Mouse (Mus musculus) forebrain, embryonic 12.5 days (tissue): Measurements from ENCODE around the gene Klk10. TPM values are rescaled to one million over a fixed set of nuclear protein-coding genes. Genes with fewer than 3 reads are reported as not detected.
A peak's percentile ranks its signal among the peaks of the same experiment; 100 is the strongest.

Experiments
- ATAC-seq: fragments of 200-750 bp; cut with Nextera tagmentation; 2 replicates; pipeline ENCODE4 v1.8.0; 2017; ENCODE audit warnings: moderate TSS enrichment; ENCODE audit not compliant: low FRiP score
- H3K27ac ChIP-seq: fragments of 300-500 bp; sonication (generic); 2 replicates; pipeline ENCODE4 v1.5.1; 2016; ENCODE audit warnings: mild to moderate bottlenecking
- H3K27me3 ChIP-seq: fragments of 300-500 bp; sonication (generic); 2 replicates; pipeline ENCODE4 v1.6.1; 2016; ENCODE audit warnings: mild to moderate bottlenecking
- H3K36me3 ChIP-seq: fragments of 300-500 bp; sonication (generic); replicated peaks from 2 replicates; pipeline ENCODE4 v1.6.1; 2016; ENCODE audit warnings: mild to moderate bottlenecking
- H3K4me1 ChIP-seq: fragments of 300-500 bp; sonication (generic); 2 replicates; pipeline ENCODE4 v1.6.1; 2016
- H3K4me2 ChIP-seq: fragments of 300-500 bp; sonication (generic); 2 replicates; pipeline ENCODE4 v1.6.1; 2016; ENCODE audit warnings: mild to moderate bottlenecking, moderate library complexity
- H3K4me3 ChIP-seq: fragments of 300-500 bp; sonication (generic); replicated peaks from 2 replicates; pipeline ENCODE4 v1.5.1; 2016; ENCODE audit warnings: mild to moderate bottlenecking
- H3K9ac ChIP-seq: fragments of 300-500 bp; sonication (generic); 2 replicates; pipeline ENCODE4 v1.6.1; 2016; ENCODE audit warnings: mild to moderate bottlenecking
- H3K9me3 ChIP-seq: fragments of 300-500 bp; sonication (generic); 2 replicates; pipeline ENCODE4 v1.6.1; 2016
- WGBS: fragments of 180-500 bp; shearing (Covaris S2); methylation state at CpG from one replicate; pipeline ENCODE4 v1.1.7; 2016; 5-methylcytosine and 5-hydroxymethylcytosine counted together
- polyA plus RNA-seq: library from polyadenylated mRNA; unstranded; fragments of >200 nt; fragmentation: Nextera tagmentation; extraction: Ambion mirVana; gene quantifications from 2 replicates; pipeline ENCODE4 v1.2.1, GENCODE M21; 2016

Klk10 gene
- polyA plus RNA-seq, 1 experiment from 2014 or later = not detected

DNA sequence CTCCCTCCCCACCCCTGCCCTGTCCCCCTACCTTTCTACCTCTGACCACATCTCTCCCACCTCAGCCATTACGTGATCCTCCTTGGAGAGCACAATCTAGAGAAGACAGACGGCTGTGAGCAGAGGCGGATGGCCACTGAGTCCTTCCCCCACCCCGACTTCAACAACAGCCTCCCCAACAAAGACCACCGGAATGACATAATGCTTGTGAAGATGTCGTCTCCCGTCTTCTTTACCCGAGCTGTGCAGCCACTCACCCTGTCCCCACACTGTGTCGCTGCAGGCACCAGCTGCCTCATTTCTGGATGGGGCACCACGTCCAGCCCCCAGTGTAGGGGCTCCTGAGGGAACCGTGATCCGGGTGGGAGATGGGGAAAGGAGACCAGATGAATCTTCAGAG is 3.4 kb upstream of the Klk10 start:
- H3K4me1 ChIP-seq = peaks cover 10% of the 10 kb centered on the region; the same call in 1 of the 2 replicates
- H3K27ac ChIP-seq = no peak overlapping the region
- H3K9me3 ChIP-seq = no peaks in the 10 kb centered on the region
- H3K4me3 ChIP-seq = no peak overlapping the region
- H3K9ac ChIP-seq = no peak overlapping the region
- WGBS = 80% methylated on average over 12 of the region's 12 CpGs
- no peaks in the 10 kb centered on the region for H3K36me3 ChIP-seq
- H3K4me2 ChIP-seq = no peak overlapping the region
- no peak for ATAC-seq
- no peaks in the 10 kb centered on the region for H3K27me3 ChIP-seq

DNA sequence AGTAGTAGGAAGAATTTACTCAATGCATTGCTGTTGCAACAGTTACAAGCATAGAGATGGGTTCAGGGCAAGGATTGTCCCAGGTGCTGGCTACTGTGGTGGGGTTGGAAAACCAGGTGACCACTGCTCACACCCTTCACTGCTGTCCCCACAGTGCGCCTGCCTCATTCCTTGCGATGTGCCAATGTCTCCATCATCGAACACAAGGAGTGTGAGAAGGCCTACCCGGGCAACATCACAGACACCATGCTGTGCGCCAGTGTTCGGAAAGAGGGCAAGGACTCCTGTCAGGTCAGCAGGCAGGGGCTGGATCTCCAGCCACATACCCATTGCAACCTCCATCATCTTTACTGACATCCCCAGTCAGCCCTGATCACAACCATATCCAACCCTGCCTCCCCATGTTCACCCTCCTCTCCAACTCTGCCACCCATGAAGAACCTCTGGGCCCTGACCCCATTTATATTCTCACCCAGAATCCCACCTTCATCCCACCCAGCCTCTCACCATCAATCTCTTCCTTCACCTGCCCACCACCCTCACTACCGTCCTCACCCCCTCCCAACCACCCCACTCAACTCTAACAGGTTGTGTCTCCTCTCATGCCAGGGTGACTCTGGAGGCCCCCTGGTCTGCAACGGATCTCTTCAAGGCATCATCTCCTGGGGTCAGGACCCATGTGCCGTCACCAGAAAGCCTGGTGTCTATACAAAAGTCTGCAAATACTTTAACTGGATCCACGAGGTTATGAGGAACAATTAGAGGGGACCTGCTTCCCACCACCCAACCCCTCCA is 2.5 kb upstream of the Klk10 start:
- Histone ChIP-seq H3K9ac (no peak overlapping the region), H3K9me3 (no peaks in the 10 kb centered on the region), H3K4me3 (no peak overlapping the region), H3K4me2 (no peak overlapping the region), H3K27ac (no peak overlapping the region), H3K36me3 (no peaks in the 10 kb centered on the region), H3K4me1 (peaks cover 17% of the 10 kb centered on the region; the same call in 1 of the 2 replicates), H3K27me3 (peaks cover 7% of the 10 kb centered on the region)
- WGBS = 91% methylated on average over 10 of the region's 10 CpGs
- no peak for ATAC-seq

DNA sequence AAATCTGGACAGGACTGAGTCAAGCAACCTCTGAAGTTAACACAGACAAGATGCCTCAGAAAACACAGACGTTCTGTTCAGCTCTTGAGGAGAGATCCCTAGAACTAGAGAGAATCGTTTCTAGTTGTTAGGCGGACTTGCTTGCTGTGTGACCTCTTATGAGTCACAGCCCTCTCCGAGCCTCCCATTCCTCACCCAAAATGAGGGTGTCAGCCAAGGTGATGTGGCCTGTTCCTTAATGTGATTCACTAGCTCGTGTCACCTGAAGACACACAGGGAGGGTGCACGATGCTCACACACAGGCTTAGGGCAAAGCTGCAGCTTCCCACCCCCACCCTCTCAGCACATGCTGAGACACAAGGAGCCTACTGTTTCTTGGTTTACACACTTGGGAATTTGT is 594 bp upstream of the Klk10 start:
- Histone ChIP-seq H3K27ac (no peak overlapping the region), H3K9ac (no peak overlapping the region), H3K4me2 (no peak overlapping the region), H3K9me3 (no peaks in the 10 kb centered on the region), H3K4me3 (no peak overlapping the region), H3K36me3 (no peaks in the 10 kb centered on the region), H3K27me3 (peaks cover 13% of the 10 kb centered on the region), H3K4me1 (peaks cover 11% of the 10 kb centered on the region; the same call in 1 of the 2 replicates)
- 78% methylated on average over 6 of the region's 6 CpGs for WGBS
- ATAC-seq = no peak

DNA sequence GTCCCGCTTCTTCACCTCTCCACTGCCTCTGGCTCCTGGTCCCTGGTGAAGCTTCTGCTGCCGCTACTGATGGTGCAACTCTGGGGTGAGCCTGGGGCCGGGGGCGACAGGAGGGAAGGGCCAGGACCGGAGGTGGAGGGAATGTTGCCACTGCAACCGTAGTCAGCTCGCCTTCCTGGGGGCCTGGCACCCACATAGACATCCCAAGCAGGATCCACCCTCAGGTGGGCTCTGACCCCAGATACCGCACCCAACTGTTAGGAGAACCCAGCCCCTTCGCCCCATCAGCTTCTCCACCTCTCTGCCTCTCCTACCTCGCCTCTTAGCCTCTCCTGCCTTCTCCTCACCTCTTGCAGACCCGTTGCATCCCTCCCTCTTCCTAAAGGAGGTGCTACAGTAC is 706 bp downstream of the Klk10 start:
- Histone ChIP-seq H3K27ac (no peak overlapping the region), H3K36me3 (no peaks in the 10 kb centered on the region), H3K9me3 (no peaks in the 10 kb centered on the region), H3K27me3 (peaks cover 13% of the 10 kb centered on the region), H3K4me1 (peaks cover 9% of the 10 kb centered on the region; the same call in 1 of the 2 replicates), H3K4me2 (no peak overlapping the region), H3K4me3 (no peak overlapping the region), H3K9ac (no peak overlapping the region)
- WGBS = 93% methylated on average over 11 of the region's 11 CpGs
- no peak for ATAC-seq

DNA sequence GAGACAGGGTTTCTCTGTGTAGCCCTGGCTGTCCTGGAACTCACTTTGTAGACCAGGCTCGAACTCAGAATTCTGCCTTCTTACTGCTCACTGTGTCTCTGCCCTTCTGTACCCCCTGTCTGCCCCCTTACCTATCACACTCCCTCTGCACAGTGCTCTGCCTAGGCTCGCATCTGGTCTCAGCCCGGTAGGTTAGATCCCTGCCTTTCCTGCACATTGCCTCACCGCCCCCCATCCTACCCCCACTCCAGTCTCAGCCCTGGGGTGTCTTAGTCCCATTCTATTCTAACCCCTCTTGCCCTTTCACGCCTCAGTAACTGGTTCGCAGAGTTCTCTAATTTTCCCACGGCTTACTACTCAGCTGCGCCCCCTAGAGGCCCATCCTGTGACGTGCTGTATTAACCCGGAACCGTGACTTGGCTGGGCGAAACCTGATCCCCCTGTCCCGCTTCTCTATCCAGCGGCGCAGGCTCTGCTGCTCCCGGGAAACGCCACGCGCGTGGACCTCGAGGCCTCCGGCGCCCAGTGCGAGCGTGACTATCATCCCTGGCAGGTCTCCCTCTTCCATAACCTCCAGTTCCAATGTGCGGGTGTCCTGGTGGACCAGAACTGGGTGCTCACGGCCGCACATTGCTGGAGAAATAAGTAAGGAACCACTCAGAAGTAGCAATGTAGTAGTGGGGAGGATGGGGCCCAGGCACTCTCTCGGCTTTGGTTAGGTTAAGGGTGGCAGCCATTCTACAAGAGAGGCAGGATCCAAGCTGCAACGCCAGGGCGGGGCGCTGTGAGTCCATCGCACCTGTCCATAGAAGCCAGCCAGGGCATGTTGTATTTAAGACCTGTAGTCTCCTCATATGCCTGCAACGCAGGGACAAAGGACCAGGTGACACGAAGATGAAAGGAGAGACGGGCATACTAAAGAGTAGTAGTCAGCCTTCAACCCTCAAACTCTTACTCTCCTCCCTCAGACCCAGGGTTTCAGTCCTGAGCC is 1.7 kb downstream of the Klk10 start:
- peaks cover 9% of the 10 kb centered on the region; the same call in 1 of the 2 replicates for H3K4me1 ChIP-seq
- no peak overlapping the region for H3K27ac ChIP-seq
- peak overlapping the region; percentile 29 for H3K4me3 ChIP-seq
- H3K27me3 ChIP-seq = peaks cover 13% of the 10 kb centered on the region
- no peaks in the 10 kb centered on the region for H3K36me3 ChIP-seq
- 7% methylated on average over 36 of the region's 36 CpGs for WGBS
- H3K4me2 ChIP-seq = peak overlapping the region; percentile 64
- no peak overlapping the region for H3K9ac ChIP-seq
- H3K9me3 ChIP-seq = no peaks in the 10 kb centered on the region
- ATAC-seq = peak; percentile 73

DNA sequence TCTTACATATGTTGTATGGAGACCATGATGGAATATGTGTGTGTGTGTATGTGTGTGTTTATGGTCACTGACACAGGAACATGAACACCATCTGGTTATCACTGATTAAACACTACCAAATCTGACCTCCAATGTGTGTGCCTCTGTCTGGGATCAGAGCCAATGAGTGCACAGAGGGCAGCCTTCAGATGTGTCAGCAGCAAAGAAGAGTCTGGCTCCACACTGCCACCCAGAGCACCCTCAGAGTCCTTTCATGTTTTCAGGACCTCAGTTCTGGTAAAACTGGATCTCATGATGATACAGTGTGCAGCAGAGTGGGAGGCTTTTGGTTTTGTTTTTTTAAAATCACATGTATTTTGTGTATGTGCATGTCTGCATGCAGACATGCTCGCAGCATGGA is 4.5 kb downstream of the Klk10 start:
- Histone ChIP-seq H3K4me1 (peaks cover 9% of the 10 kb centered on the region; the same call in 1 of the 2 replicates), H3K9ac (no peak overlapping the region), H3K27me3 (peaks cover 13% of the 10 kb centered on the region), H3K9me3 (no peaks in the 10 kb centered on the region), H3K4me3 (no peak overlapping the region), H3K4me2 (no peak overlapping the region), H3K36me3 (no peaks in the 10 kb centered on the region), H3K27ac (no peak overlapping the region)
- no peak for ATAC-seq
- WGBS = 91% methylated on average over 1 of the region's 1 CpGs

DNA sequence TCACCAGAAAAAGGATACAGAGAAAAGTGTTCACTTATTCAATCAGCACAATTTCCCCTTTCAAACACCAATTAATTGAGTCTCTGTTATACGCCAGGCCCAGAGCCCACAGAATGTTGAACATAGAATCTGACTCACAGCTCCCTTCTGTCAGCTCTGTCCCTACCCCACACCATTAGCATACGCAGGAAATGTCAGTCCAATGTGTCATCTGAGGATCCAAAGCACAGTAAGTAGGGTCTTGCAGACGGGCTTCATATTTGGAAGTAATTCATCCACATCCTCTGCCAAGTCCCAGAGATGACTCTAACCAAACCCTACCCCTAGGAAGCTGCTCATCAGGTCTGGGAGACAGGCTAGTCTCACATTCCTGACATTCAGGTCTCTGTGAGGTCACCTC is 7.3 kb downstream of the Klk10 start:
- no peaks in the 10 kb centered on the region for H3K4me1 ChIP-seq
- no peak overlapping the region for H3K9ac ChIP-seq
- peaks cover 8% of the 10 kb centered on the region for H3K27me3 ChIP-seq
- H3K4me3 ChIP-seq = no peak overlapping the region
- ATAC-seq = no peak
- no peak overlapping the region for H3K27ac ChIP-seq
- no peaks in the 10 kb centered on the region for H3K9me3 ChIP-seq
- 72% methylated on average over 3 of the region's 3 CpGs for WGBS
- H3K4me2 ChIP-seq = no peak overlapping the region
- H3K36me3 ChIP-seq = no peaks in the 10 kb centered on the region

DNA sequence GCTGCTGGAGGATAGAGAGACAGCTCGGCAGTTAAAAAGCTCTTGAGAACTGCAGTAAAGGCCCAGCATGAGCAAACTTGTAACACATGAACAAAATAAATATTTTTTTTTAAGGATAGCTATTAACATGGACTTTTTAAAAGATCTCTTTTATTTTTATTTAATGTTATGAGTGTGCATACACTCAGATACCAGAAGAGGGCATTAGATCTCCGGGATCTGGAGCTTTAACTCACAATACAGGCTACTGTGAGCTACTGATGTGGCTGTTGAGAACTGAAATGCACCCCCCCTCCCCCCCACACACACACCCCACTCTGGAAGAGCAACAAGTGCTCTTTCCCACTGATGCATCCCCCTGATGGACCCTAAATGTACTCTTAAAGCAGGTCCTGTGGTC is 8.5 kb downstream of the Klk10 start:
- no peaks in the 10 kb centered on the region for H3K4me1 ChIP-seq
- no peak for ATAC-seq
- no peaks in the 10 kb centered on the region for H3K9me3 ChIP-seq
- no peaks in the 10 kb centered on the region for H3K36me3 ChIP-seq
- 79% methylated on average over 2 of the region's 2 CpGs for WGBS
- no peak overlapping the region for H3K4me3 ChIP-seq
- H3K4me2 ChIP-seq = no peak overlapping the region
- H3K27ac ChIP-seq = no peak overlapping the region
- H3K9ac ChIP-seq = no peak overlapping the region
- peaks cover 9% of the 10 kb centered on the region; the same call in 1 of the 2 replicates for H3K27me3 ChIP-seq

DNA sequence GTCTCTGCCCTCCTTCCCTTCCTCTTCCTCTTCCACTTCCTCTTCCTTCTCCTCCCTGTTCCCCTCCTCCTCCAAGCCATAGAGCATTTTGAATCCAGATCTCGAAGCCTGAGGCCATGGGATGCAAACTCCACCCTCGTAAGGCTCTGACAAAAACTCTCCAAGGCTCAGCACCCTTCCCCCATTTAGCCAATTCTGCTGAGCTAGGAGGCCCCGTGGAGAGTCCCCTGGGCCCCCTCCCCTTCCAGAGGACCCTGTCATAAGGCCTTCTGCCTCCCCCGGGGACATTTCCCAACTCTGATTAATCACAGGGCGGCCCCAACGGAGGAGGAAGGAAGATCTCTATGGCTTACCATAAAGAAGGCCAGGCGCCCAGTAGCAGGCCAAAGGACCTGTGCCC is 10.8 kb downstream of the Klk10 start, which contains the start of gene Klk9:
Gene Klk9, plus strand, starts transcription at position 301 of the 400 bp plus-strand sequence.
- H3K9ac ChIP-seq = no peak within 1 kb of the TSS
- H3K36me3 ChIP-seq = no peaks in the 10 kb centered on the region
- H3K4me1 ChIP-seq = peaks cover 3% of the 10 kb centered on the region; the same call in 1 of the 2 replicates
- H3K4me3 ChIP-seq = no peak within 1 kb of the TSS
- peaks cover 25% of the 10 kb centered on the region for H3K27me3 ChIP-seq
- no peak within 1 kb of the TSS for H3K27ac ChIP-seq
- no peaks in the 10 kb centered on the region for H3K9me3 ChIP-seq
- no peak within 1 kb of the TSS for H3K4me2 ChIP-seq
- 80% methylated on average over 7 of the region's 7 CpGs for WGBS
- ATAC-seq = no peak

DNA sequence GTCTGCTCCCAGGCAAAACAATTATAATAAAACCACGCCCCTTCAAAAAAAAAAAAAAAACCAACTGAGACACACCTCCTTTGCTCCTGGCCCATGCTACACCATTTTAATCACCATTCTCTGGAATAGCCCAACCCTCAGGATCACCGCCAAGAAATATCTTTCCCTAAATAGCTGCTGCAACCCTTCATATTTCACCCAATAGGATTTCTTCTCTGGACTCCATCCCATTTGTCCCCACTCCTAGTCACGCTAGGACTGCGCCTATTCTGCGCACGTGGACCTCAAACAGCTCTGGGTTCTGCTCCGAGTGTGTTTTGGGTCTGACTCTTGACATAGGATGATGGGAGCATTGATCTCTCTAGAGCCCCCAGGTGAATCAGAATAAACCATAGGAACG is 15.5 kb downstream of the Klk10 start:
- 5% methylated on average over 7 of the region's 8 CpGs for WGBS
- Histone ChIP-seq H3K9ac (0 out of 2 replicates have a peak overlapping the region, but pooled peaks have one; percentile 42), H3K36me3 (no peaks in the 10 kb centered on the region), H3K4me2 (peak overlapping the region; percentile 79), H3K27me3 (peaks cover 49% of the 10 kb centered on the region), H3K4me3 (peak overlapping the region; percentile 46), H3K27ac (no peak overlapping the region), H3K4me1 (peaks cover 14% of the 10 kb centered on the region), H3K9me3 (no peaks in the 10 kb centered on the region)
- no peak for ATAC-seq

DNA sequence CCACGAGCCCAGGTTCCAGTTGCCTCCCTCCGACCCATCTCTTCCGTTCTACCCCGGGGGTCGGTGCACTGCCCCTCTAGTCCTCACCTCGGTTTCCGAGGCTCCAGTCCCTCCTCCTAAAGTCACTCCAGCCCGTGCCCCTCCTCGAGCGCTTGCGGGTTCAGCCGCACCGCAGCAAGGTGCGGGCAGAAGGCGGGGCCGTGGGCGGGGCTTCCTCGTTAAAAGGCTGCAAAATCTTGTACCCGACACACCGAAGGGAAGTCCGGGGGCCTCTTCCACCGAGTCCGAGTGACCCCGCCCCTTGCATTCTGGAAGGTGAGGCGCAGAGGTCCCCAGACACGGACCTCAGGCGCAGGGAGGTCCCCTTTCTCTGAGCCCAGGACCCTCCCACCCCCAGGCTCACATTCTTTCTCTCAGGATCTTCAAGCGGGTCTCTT is 16.5 kb downstream of the Klk10 start, which contains the start of gene Klk8:
Gene Klk8, plus strand, starts transcription at position 245 of the 437 bp plus-strand sequence.
- Histone ChIP-seq H3K4me3 (peak within 1 kb of the TSS; percentile 46), H3K36me3 (no peaks in the 10 kb centered on the region), H3K9ac (peak within 1 kb of the TSS; percentile 42; the same call in 1 of the 2 replicates), H3K4me2 (peak within 1 kb of the TSS; percentile 79), H3K27ac (no peak within 1 kb of the TSS), H3K9me3 (no peaks in the 10 kb centered on the region), H3K27me3 (peaks cover 49% of the 10 kb centered on the region), H3K4me1 (peaks cover 14% of the 10 kb centered on the region)
- WGBS = under 1% methylated on average over 28 of the region's 28 CpGs
- ATAC-seq = peak; percentile 44; the same call in 1 of the 2 replicates
